Mouse (Mus musculus): Measurements from ENCODE around the gene Afap1. TPM values are rescaled to one million over a fixed set of nuclear protein-coding genes. Genes with fewer than 3 reads are reported as not detected.

Afap1 gene
- total RNA-seq (2023): 1 to 10 TPM; 5.2 to 5.6 TPM

GRCm38 (mm10) chr5:35893093-35893804, at the start of gene Afap1:
Gene Afap1 (plus strand): TSS chr5:35893319.

Other genes with a start within 250 kb of the Afap1 start
- 1 to 10 TPM; 8.2 to 8.5 TPM for gene Htra3, start 213.5 kb upstream of the Afap1 start, total RNA-seq (2023)
- 10 to 100 TPM; 56.4 to 57.9 TPM for gene Sh3tc1, start 153.3 kb upstream of the Afap1 start, total RNA-seq (2023)
- 1 to 10 TPM; 1.2 to 1.7 TPM for gene Ablim2, start 135.4 kb upstream of the Afap1 start, total RNA-seq (2023)